Mouse (Mus musculus): Measurements from ENCODE around the gene Klhdc8a.

Klhdc8a gene

DNA sequence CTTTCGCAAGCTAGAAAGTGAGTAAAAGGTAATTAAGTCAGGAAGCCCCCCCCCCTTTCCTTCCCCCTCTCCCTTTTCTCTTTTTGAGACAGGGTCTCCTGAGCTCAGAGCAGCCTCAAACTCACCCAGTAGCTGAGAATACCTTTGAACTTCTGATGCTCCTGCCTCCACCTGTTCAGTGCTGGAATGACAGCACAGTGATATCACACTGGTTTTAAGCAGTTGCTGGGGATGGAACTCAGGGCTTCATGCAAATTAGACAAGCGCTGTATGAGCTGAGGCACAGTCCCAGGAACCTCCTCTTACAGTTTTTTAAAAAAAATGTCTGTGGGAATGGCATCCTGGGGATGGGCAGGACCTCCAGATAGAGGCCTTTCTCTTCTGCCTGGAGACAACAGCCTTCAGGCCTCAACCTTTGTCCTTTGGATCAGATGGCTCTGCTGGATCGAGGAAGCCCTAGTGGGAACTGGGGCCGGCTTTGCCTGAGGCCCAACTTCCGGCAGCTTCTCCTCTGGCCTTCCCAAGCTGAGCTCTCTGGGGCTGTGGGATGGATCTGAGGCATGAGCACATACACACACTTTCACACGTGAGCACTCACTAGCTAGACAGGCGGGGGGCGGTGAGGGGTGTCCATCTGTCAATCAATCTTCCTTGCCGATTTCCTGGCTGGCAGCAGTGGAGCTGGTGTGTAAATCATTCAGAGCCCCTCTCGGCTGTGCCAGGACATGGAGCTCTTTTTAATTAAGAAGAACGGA, 7.3 kb upstream of the Klhdc8a start:
- DNase-seq (ENCODE audit: low read depth), result no peak

DNA sequence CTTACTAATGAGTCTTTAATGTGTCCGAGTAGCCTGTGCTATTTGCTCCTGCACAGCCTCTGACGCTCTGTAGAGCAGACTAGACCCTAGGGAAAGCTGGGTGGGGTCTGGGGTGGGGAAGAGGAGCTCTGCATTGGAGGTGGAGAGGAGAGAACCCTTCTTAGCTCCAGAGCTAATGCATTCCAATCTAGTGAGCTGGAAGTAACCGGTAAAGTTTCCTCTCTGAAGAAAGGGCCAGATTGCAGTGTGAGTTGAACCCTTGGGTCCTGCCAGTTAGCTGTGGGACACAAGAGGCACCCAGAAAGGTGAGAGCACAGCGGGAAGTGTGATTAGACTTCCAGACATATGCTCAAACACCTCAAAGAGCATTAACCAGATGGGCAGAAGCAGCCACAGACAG, 6.7 kb upstream of the Klhdc8a start:
- no peak for DNase-seq (ENCODE audit: low read depth)

DNA sequence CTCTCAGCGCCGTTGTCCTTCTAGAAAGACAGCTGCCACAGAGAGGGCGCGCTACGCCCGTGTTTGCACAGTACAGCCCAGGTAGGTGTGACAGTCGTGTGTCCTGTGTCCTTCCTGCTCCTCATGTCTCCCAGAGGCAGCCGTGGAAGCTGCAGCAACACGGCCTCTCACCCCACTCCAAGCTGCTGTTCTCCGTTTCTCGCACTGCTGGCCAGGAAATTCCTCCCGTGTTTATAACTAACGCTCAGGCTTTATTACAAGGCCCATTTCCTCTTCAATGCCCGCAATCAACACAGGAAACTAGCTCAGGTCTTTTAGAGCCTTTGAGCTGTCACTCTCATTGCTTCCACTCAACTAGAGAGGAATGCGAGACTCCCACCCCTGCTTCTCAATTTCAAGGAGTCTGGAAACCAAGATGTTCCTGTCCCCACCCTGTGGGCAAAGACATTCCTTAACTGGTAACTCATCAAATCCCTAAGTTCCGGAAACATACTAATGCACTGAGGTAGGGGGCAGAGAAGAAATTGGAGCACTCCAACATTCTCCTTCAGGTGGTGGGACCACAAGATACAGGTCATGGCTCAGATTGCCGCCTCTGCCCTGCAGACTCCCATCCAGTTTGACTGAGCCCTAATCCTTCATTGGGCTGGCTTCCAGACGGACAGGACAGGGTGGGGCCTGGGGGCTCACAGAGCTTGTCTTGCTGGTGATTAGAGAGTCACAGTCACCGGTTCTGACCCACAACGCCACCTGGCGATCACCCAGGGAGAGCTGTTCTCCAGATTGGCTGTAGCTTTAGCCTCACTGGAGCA, 5.9 kb upstream of the Klhdc8a start:
- DNase-seq (ENCODE audit: low read depth), result no peak

DNA sequence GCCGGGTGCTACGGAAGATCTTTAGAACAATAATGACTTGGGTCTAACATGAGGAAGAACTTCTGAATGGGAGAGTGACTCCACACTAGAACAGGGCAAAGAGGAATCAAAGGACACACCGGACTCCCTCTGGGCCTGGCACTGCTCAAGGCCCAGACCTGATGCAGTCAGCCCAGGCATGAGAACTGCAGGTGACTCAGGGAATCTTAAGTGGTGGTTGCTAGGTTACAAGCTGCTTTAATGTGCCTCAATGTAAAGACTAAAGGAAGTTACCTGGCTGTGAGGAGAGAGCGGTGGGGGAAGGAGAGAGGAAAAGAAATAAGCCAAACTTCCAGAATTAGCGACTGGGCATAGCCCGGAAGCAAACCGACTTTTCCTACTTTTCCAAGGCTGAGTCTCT, 2.9 kb upstream of the Klhdc8a start:
- no peak for DNase-seq (ENCODE audit: low read depth)

DNA sequence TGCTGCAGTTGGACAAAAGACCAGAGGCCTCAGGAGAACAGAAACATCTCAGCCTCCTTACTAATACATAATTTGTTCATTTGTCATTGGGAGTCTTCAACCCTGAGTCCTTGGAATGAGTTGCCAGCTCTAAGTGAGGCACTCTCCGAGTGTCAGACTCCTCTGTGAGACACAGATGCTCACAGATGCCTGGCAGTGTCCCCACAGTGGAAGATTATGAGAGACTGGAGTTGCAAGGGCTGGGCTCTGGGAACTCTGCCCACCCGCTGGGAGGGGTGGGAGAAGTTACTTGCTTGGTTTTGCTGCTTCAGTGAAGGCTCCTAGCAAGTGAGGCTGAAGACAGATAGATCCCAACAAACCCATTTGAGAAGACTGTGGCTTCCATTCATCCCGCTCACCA, 2.4 kb upstream of the Klhdc8a start:
- DNase-seq (ENCODE audit: low read depth), result no peak

DNA sequence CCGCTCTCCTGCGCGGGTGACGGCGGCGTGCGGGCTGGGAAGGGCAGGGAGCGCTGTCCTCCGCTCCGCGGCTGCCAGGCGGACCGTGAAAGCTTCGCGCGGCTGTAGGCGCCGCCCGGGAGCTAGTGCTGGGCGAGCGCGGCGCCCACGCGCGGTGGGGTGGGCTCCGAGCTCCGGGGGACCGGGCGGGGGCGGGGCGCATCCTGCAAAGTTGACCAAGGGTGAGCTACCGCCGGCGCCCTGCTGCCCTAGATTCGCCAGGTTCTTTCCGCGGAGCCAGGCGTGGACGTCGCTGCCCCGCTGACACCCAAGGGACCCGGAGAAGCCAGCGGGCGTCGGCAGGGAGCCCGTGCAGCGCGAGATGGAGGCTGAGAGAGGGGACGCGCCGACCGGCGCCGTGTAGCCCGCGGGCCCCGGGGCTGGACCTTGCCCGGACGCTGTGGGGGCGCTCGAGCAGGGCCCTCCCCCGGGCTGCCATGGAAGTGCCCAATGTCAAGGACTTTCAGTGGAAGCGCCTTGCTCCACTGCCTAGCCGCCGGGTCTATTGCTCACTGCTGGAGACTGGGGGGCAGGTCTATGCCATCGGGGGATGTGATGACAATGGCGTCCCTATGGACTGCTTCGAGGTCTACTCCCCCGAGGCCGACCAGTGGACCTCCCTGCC, 507 bp downstream of the Klhdc8a start:
- DNase-seq (ENCODE audit: low read depth), result no peak

DNA sequence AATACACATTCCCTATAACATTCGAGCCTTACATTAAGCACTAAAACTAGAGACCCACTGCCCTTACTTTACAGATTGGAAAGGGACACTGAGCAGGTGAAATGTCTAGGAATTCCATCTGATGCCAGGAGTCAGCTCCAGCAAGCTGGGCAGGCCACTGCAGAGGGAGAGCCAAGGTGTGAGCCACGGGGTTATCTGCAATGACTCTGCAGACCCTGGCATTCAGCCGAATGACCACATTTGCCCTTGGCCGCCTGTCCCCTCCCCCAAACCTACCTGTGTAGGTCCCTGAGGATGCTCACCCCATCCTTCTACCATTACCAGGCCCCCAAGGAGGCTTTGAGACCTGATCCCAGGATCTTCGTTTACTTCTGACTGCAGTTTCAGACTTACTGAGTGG, 1.3 kb downstream of the Klhdc8a start:
- no peak for DNase-seq (ENCODE audit: low read depth)

DNA sequence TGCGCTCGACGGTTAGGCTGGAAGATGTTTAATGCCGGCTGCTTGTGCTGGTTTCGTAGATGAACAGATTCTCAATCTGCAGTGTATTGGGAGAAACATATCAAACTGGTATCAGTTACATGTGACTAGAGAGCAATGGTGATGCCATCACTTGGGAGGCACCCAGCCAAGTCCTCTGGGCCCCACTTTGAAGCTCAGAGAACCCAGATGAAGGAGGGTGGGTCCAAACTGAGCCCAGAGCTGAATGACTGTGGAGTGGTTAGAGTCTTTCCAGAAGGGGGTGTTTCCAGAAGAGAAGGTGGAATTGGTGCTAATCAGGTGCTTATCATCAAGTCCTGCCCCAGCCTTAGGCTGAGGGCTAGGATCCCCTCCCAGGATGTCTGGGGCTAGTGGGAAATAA, 2.8 kb downstream of the Klhdc8a start:
- DNase-seq (ENCODE audit: low read depth), result no peak

DNA sequence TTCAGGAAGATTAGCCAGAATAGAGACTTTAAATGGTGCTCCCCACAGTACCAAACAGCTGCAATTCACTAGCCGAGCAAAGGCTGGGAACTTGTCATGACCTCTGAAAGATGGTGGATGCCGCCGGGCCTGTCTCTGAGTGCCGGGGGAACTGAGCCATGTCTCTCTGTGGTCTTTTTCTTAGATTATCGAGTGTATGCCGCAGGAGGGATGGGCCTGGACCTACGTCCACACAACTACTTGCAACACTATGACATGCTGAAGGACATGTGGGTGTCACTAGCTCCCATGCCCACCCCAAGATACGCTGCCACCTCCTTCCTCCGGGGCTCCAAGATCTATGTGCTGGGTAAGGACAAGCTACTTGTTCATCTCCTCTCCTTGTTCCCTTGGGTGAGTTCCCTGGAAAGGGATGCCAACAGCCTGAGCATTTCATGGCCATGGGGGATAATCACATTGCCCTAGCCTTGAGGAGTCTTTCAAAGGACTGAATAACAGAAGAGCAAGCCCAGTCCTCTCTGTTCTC, 4.0 kb downstream of the Klhdc8a start:
- DNase-seq (ENCODE audit: low read depth), result no peak

DNA sequence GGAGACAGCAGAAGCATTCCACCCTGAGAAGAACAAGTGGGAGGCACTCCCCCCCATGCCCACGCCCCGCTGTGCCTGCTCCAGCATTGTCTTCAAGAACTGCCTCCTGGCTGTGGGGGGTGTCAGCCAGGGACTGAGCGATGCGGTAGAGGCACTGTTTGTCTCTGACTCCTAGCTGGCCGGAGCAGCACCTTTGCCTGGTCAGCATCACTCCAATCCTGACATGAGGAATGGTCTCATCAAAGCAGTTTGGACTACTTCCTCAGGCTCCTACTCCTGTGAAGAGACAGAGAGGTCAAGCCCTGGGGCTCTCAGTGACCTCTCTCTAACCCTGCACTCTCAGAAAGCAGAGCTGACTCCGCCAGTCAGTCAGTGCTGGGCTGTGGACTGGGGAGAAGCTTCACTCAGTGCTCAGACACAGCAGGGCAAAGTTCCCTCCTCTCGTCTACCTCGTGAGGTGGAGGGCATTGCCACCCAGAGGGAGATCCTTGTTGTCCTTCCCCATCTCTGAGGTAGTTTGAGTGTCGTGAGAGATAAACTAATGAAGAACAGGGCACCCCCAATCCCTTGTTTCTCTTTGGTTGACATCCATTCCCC, 6.3 kb downstream of the Klhdc8a start:
- no peak for DNase-seq (ENCODE audit: low read depth)

DNA sequence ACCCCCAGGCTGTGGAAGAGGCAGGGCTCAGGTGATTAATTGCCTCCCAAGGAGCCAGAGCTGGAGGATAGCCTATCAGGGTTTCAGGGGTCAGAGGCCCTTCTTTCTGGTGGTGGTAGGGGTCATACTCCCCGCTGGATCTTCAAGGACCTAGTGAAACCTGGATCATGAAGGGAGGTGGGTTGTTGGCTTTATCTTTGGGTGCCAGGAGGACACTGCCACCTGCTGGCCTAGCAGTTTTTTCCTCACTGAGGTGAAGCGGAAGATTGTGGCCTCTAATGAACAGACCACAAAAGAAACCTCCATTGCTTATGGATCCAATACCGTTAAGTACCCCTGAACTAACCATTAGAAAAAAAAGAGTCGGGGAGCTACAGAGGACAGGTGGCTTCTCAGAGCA, 7.7 kb downstream of the Klhdc8a start:
- no peak for DNase-seq (ENCODE audit: low read depth)

DNA sequence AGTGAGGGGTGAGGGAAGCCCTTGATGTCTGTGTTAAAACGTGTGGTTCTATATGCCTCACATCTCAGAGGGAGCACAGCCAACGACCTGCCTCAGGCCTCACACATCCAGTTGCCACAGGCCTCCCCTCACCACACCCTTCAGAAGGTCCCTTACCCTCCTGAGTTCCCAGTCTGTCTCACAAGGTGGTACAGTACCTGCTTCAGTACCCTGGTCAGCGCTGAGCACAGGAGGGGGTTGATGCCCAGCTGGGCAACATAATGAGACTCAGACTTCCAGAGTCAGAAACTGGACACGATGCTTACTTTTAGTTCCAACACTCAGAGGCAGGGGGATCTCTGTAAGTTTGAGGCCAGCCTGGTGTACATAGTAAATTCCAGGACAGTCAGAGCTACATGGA, 8.4 kb downstream of the Klhdc8a start:
- DNase-seq (ENCODE audit: low read depth), result no peak

DNA sequence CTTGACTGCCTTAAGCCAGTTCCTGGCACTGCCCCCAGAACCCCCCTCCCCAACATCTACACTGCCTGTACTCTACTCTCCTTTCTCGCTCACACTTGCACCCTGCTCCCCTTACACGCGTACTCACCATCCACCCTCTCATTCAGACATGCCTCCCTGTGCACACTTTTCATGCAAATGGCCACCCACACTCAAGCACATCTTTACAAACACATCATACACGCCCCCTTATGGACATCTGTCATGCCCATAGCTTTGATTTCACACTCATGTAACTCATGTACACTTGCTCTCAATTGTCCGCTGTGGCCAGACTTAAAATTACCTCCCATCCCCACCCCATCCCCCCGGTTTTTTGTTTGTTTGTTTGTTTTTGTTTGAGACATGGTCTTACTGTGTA, 9.5 kb downstream of the Klhdc8a start:
- DNase-seq (ENCODE audit: low read depth), result no peak

DNA sequence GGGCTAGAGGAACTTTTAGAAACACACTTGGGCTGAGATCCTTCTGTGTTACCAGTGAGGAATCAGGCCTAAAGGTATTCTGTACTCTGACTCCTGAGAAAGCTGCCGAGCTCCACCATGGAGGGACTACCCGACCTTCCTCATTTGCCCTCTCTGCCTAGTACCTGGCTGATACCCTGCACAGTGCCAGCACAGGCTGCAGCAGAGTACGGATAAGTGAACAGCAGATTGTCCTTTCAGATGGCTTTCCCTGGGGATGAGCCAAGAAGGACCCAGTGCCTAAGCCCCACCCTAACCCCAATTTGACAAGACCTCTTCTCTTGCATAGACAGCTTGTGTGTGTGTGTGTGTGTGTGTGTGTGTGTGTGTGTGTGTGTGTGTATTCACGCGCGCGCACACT, 10.2 kb downstream of the Klhdc8a start:
- no peak for DNase-seq (ENCODE audit: low read depth)

DNA sequence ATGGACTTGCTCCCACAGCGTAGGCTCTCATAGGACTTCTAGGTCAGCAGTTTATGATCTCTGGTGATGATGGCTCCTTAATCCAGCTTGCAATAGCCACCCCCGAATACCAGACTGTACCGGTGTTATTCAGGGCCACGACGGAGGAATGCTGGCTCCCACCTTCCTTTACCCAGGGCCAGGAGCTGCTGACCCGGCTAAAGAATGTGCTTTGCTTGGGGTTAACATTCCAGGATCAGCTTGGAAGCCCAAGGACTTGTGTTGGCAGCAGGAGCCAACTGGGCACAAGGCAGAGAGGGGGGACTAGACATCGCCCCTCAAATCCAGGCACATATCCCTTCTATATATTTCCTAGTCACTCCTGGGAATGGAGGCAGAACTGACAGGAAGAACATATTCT, 12.3 kb downstream of the Klhdc8a start:
- no peak for DNase-seq (ENCODE audit: low read depth)

DNA sequence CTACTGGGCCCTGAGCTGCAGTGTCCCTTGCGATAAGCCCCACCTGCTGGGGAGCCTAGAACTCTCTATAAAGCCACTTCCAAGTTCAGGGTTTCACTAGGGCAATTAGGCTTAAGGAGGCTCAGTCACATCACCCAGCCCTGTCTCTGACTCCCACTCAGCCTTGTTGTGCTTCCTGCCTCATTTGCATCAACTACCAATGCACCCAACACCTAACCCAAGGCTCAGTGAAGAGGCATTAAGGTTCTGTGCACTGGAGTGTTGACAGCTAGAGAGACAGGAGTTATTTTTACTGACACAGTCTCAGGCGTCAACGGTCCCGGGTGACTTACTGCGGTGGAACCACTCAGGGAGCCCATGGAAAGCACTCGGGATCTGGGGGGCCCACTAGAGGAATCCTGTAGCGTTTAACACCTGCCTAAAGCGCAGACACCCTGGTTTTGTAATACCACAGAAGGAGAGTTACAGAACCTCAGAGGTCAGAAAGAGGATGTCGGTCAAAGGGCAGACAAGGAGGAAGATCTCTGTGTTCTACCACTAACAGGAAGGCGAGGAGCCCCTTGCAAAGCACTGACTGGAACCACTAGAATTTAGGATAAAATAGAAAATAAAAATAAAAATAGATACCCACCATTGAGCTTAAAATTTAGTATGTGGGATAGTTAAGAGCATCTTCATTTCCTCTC, 12.9 kb downstream of the Klhdc8a start:
- DNase-seq (ENCODE audit: low read depth), result no peak

DNA sequence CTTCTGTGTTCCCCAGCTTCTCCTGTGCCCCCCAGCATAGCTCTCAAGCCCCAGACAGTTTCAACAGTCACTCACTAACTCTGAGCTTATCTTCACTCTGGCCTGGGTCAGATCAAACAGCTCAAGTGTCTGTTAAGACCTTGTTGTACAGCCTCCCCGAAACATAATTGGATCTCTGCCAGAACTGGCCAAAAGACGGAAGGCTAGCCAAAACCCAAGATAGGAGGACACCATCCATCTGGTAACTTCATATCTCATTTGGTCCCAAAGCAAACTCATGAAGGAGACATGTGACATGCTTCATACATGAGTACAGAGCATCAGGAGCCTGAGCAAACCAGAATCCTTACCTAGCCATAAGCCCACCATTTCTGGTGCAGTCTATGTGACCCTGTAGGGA, 13.6 kb downstream of the Klhdc8a start:
- no peak for DNase-seq (ENCODE audit: low read depth)

DNA sequence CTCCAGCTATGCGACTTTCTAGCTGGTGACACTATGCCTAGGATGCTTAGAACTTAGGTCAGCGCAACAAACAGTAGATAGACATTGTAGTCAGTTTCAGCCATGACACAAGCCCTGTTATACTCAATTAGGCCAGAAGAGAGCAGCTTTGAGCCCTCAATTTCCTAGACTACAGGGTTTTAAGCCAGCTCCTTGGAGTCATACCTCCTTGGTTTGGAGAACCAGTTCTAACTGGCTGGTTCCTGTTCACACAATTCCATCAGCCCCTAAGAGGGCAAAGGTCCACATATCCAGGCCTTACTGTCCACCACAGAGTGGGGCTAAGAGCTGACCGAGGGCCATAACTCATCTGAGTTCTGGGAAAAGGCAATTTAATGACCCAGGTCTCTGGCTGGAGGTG, 14.3 kb downstream of the Klhdc8a start:
- DNase-seq (ENCODE audit: low read depth), result peak; percentile 38

DNA sequence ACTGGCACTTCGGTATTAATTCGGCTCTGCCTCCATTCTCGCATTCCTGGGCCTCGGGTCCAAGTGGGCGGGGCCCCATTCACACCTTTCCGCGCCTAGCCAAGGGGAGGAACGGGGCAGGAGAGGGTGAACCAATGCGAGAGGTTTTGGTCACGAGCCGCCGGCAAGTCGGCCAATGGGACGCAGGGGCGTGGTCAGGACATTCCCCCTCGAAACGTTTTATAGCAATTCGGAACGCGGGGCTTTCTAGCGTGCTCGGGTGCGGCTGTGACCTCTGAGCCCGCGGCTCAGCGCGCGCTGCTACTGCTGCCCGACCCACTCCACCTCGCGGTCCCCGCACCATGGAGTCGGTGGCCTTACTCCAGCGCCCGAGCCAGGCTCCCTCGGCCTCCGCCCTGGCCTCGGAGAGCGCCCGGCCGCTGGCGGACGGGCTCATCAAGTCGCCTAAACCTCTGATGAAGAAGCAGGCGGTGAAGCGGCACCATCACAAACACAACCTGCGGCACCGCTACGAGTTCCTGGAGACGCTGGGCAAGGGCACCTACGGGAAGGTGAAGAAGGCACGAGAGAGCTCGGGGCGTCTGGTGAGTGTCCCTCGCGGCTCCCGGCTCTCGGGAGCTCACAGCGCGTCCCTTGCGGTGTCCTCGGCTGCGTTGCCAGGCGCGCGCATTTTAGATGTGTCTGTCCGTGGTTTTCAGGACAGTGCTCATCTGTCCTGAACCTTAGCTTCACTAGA, 17.6 kb downstream of the Klhdc8a start, which contains the start of gene Nuak2:
Gene Nuak2, plus strand, starts transcription at position 238 of the 736 bp plus-strand sequence.
- peak; percentile 56 for DNase-seq (ENCODE audit: low read depth)

DNA sequence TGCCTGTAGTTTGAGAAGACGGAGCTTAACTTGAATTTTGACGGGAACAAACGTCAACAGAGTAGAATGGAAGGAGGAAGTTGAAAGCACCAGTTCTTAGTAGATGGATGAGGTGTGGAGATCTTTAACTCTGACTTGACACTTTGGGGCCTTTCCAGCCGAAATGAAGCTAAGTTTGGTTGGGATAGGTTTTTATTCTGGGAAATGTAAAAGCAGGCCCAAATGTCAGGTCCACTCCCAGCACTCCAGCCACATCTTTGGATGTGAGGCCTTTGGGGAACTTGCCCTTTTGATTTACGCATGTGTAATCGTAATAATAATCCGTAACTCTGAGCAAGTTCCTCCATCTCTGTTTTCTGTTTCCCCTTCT, 18.2 kb downstream of the Klhdc8a start:
- DNase-seq (ENCODE audit: low read depth), result no peak

DNA sequence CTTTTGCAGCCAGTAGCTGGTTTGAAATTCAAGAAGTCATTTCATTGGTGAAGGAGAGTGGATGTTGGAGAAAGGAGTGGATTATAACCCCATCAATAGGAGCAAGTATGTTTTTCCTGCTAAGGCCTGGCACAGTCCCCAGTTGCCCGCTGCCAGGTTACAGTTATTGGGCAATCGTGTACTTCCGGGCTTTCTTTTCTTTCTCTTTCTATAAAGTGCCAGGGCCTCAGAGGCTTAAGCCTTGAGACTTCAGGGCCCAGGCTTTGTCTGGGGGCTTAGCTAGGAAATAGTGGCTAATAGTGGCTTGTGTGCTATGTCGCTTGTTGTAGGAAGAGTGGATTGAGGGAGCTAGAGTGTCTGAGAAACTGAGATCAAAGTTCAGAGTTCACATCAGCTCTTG, 19.0 kb downstream of the Klhdc8a start:
- no peak for DNase-seq (ENCODE audit: low read depth)

All from c-Kit-positive CD71-positive TER-119-negative erythroid progenitor cells, embryonic 14.5 days (primary cell).